Comparison of ENCODE assay signal across 9 mouse cellular contexts in genomic region chr2:35678440-35678839, GRCm38 (mm10).
DNase-seq lines count a peak whose midpoint lies in the region; ATAC-seq and TF ChIP-seq lines count a peak whose summit lies in the region.
"Had no signal": no experiment of that assay in that cellular context is flagged by ENCODE, and none has a peak within 500 bp of the region (broad histone marks: within the 10 kb centered on the region; RNA-seq: fewer than 3 reads in every experiment).

No protein-coding gene starts in this region.

- H3K27ac ChIP-seq in kidney, embryonic 15.5 days, result peak overlapping the region; percentile 74; the same call in 1 of the 2 replicates
- H3K27ac ChIP-seq in kidney, adult 2 months (ENCODE audit: insufficient read depth, low read depth, low read length), result no peak overlapping the region
- peak overlapping the region; percentile 73 for H3K27ac ChIP-seq in embryonic facial prominence, embryonic 15.5 days (replicated peaks)
- H3K27ac ChIP-seq in midbrain, embryonic 11.5 days (ENCODE audit: low read depth, low read length), result peak overlapping the region; percentile 69

- WGBS in kidney, embryonic 15.5 days, result 31% methylated on average over 4 of the region's 4 CpGs
- WGBS in kidney, adult 2 months, result 64% methylated on average over 4 of the region's 4 CpGs
- WGBS in embryonic facial prominence, embryonic 15.5 days, result 64% methylated on average over 4 of the region's 4 CpGs
- WGBS in midbrain, embryonic 11.5 days, result 42% methylated on average over 4 of the region's 4 CpGs

- no peaks in the 10 kb centered on the region for H3K27me3 ChIP-seq in kidney, embryonic 15.5 days
- H3K27me3 ChIP-seq in kidney, adult 2 months (replicated peaks; ENCODE audit: control insufficient read depth, insufficient read depth, low read length), result no peaks in the 10 kb centered on the region
- no peaks in the 10 kb centered on the region for H3K27me3 ChIP-seq in embryonic facial prominence, embryonic 15.5 days
- H3K27me3 ChIP-seq in midbrain, embryonic 11.5 days (ENCODE audit: control insufficient read depth, insufficient read depth, low read length), result no peaks in the 10 kb centered on the region

- H3K9ac ChIP-seq in kidney, embryonic 15.5 days, result no peak overlapping the region; the same call in 1 of the 2 replicates
- H3K9ac ChIP-seq in embryonic facial prominence, embryonic 15.5 days, result no peak overlapping the region
- H3K9ac ChIP-seq in midbrain, embryonic 11.5 days (ENCODE audit: low read length), result no peak overlapping the region
- H3K9ac ChIP-seq: liver, postnatal 0 days had no signal

- no peak overlapping the region for H3K4me2 ChIP-seq in kidney, embryonic 15.5 days
- H3K4me2 ChIP-seq in embryonic facial prominence, embryonic 15.5 days (replicated peaks), result no peak overlapping the region
- no peak overlapping the region for H3K4me2 ChIP-seq in midbrain, embryonic 11.5 days

- TF ChIP-seq POLR2A in kidney, adult 2 months (IDR thresholded peaks at IDR 0.05; ENCODE audit: low read depth, low read length), result no peak

- peaks cover 90% of the 10 kb centered on the region for H3K4me1 ChIP-seq in kidney, embryonic 15.5 days
- peaks cover 32% of the 10 kb centered on the region for H3K4me1 ChIP-seq in kidney, adult 2 months (ENCODE audit: control insufficient read depth, insufficient read depth, low read length)
- H3K4me1 ChIP-seq in embryonic facial prominence, embryonic 15.5 days, result peaks cover 95% of the 10 kb centered on the region
- peaks cover 42% of the 10 kb centered on the region for H3K4me1 ChIP-seq in midbrain, embryonic 11.5 days (ENCODE audit: control insufficient read depth, insufficient read depth, low read length)

- H3K4me3 ChIP-seq in kidney, embryonic 15.5 days (replicated peaks), result no peak overlapping the region
- H3K4me3 ChIP-seq in kidney, adult 2 months (ENCODE audit: insufficient read depth, low read depth, low read length), result no peak overlapping the region
- no peak overlapping the region for H3K4me3 ChIP-seq in embryonic facial prominence, embryonic 15.5 days (replicated peaks)
- H3K4me3 ChIP-seq in midbrain, embryonic 11.5 days (ENCODE audit: low read depth, low read length), result no peak overlapping the region

- TF ChIP-seq CTCF in kidney, adult 2 months (conservative IDR thresholded peaks at IDR 0.05; ENCODE audit: insufficient read depth, insufficient read length, low read depth, low read length), result no peak

- H3K9me3 ChIP-seq in kidney, embryonic 15.5 days (replicated peaks), result no peaks in the 10 kb centered on the region
- H3K9me3 ChIP-seq in embryonic facial prominence, embryonic 15.5 days (replicated peaks), result no peaks in the 10 kb centered on the region
- H3K9me3 ChIP-seq in midbrain, embryonic 11.5 days (ENCODE audit: control insufficient read depth, low read length), result no peaks in the 10 kb centered on the region

- H3K36me3 ChIP-seq in kidney, embryonic 15.5 days, result no peaks in the 10 kb centered on the region
- no peaks in the 10 kb centered on the region for H3K36me3 ChIP-seq in kidney, adult 2 months (ENCODE audit: control insufficient read depth, insufficient read depth, low read length)
- H3K36me3 ChIP-seq in embryonic facial prominence, embryonic 15.5 days, result no peaks in the 10 kb centered on the region
- no peaks in the 10 kb centered on the region; the same call in 1 of the 2 replicates for H3K36me3 ChIP-seq in midbrain, embryonic 11.5 days (ENCODE audit: control insufficient read depth, insufficient read depth, low read length)

- DNase-seq in kidney, adult 2 months, result no peak
- peak; percentile 52 to 54 for DNase-seq in cerebellum, postnatal 25 days
- DNase-seq in midbrain, embryonic 11.5 days (ENCODE audit: low spot score, missing footprints), result no peak
- no peak for DNase-seq in urinary bladder, postnatal 10 days (ENCODE audit: low spot score)
- DNase-seq in Muller cell, postnatal 12 days (ENCODE audit: inconsistent ontology term), result no peak
- DNase-seq: liver, postnatal 0 days; thymus, postnatal 25 days had no signal

- ATAC-seq in kidney, embryonic 15.5 days (replicated peaks; ENCODE audit: low FRiP score), result no peak
- ATAC-seq in embryonic facial prominence, embryonic 15.5 days (ENCODE audit: insufficient number of reproducible peaks, low FRiP score, low TSS enrichment, low read depth), result no peak
- ATAC-seq in midbrain, embryonic 11.5 days (ENCODE audit: low FRiP score), result peak; percentile 12; the same call in 1 of the 2 replicates
- ATAC-seq: liver, postnatal 0 days had no signal

Comparison
In these comparisons a context has a peak if more than half of its experiments do, and no peak if none do; other contexts are left out.
1. DNase-seq: peak in cerebellum, postnatal 25 days (2 of 2); none in kidney, adult 2 months (single experiment), midbrain, embryonic 11.5 days (single experiment), urinary bladder, postnatal 10 days (single experiment) and Muller cell, postnatal 12 days (single experiment).